Mouse (Mus musculus): ENCODE results near the gene Gm8453.
"Not testable (repeated sequence)": the region's sequence is repeated elsewhere in the genome, so short reads cannot be mapped to it uniquely, and the experiment has no call there.

Gene Gm8453

GRCm38 (mm10) chr7:22229384-22229783 lies at the start of gene Gm8453:
TSS of gene Gm8453 (minus strand) at chr7:22229484.
- DNase-seq (ENCODE audit: low spot score): not testable (repeated sequence)

DNA sequence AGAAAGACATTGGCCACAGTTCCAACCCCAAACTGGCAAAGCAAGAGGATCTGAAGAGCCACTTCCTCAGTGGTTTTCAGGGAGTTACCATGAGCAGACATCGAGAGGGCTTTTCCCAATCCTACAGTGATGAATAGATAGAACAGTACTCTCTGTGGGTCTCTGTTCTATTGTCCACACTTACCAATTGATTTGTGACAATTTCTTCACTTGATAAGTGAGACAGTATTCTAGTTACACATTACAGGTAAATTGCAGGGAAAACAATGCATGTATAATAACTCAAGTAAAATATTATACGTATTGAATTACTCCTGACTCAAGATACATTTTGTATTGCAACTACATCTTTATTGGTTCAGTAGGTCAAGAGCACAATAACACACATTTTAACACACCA lies 28.1 kb downstream of the Gm8453 start, which contains the start of gene Gm8653:
TSS of gene Gm8653 (minus strand) at position 101 of the 400 bp plus-strand sequence.
- not testable (repeated sequence) for DNase-seq (ENCODE audit: low spot score)

DNA sequence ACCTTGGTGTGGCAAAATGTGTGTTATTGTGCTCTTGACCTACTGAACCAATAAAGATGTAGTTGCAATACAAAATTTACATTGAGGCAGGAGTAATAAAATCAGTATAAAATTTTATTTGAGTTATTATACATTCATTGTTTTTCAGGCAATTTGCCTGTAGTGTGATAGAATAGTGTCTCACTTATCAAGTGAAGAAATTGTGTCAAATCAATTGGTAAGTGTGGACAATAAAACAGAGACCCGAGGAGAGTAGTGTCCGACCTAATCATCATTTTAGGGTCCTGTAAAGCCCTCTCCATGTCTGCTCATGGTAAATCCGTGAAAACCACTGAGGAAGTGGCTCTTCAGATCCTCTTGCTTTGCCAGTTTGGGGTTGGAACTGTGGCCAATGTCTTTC lies 40.2 kb downstream of the Gm8453 start, which contains the start of gene Vmn1r143:
TSS of gene Vmn1r143 (plus strand) at position 301 of the 400 bp plus-strand sequence.
- not testable (repeated sequence) for DNase-seq (ENCODE audit: low spot score)
